Mouse (Mus musculus) liver, adult 2 months (tissue): ENCODE data around the gene Gpd2. TPM values are rescaled to one million over a fixed set of nuclear protein-coding genes. Genes with fewer than 3 reads are reported as not detected.
A peak's percentile ranks its signal among the peaks of the same experiment; 100 is the strongest.

Source experiments
- DNase-seq: peaks from one replicate; pipeline ENCODE4 v3.0.0-alpha.2; 2011; ENCODE audit warnings: low read depth, low spot score; ENCODE audit errors: extremely low read depth
- H3K27ac ChIP-seq: fragments of 200-500 bp; replicated peaks from 2 replicates; pipeline ENCODE4 v1.5.1; 2012; ENCODE audit warnings: low read depth, mild to moderate bottlenecking, control low read depth, inconsistent platforms, low read length; ENCODE audit not compliant: insufficient read depth
- H3K27me3 ChIP-seq: fragments of 200-500 bp; 2 replicates; pipeline ENCODE4 v1.6.1; 2012; ENCODE audit warnings: mild to moderate bottlenecking, moderate library complexity, low read length, inconsistent platforms; ENCODE audit not compliant: control insufficient read depth, insufficient read depth
- H3K36me3 ChIP-seq: fragments of 200-500 bp; 2 replicates; pipeline ENCODE4 v1.6.1; 2012; ENCODE audit warnings: low read length, inconsistent platforms; ENCODE audit not compliant: control insufficient read depth, insufficient read depth
- H3K4me1 ChIP-seq: fragments of 200-500 bp; 2 replicates; pipeline ENCODE4 v1.6.1; 2011; ENCODE audit warnings: low read length; ENCODE audit not compliant: control insufficient read depth, insufficient read depth
- H3K4me3 ChIP-seq: fragments of 200-500 bp; 2 replicates; pipeline ENCODE4 v1.5.1; 2011; ENCODE audit warnings: low read depth, mild to moderate bottlenecking, control low read depth, low read length, moderate library complexity; ENCODE audit not compliant: insufficient read depth
- H3K79me2 ChIP-seq: fragments of 200-500 bp; 2 replicates; pipeline ENCODE4 v1.6.1; 2012; ENCODE audit warnings: inconsistent platforms, mild to moderate bottlenecking, low read length, moderate library complexity; ENCODE audit not compliant: control insufficient read depth, insufficient read depth
- H3K9ac ChIP-seq: fragments of 200-500 bp; 2 replicates; pipeline ENCODE4 v1.6.1; 2012; ENCODE audit warnings: low read depth, mild to moderate bottlenecking, control low read depth, inconsistent platforms, low read length
- CTCF ChIP-seq: fragments of 200-500 bp; IDR thresholded peaks from 2 replicates; pipeline ENCODE4 v1.5.1; 2011; ENCODE audit warnings: low read depth, low read length, control low read depth
- POLR2A ChIP-seq: fragments of 200-500 bp; IDR thresholded peaks from 2 replicates; pipeline ENCODE4 v1.6.1; 2011; ENCODE audit warnings: low read length, control low read depth; ENCODE audit not compliant: insufficient read depth; ENCODE audit errors: extremely low read depth
- WGBS: fragments of 180-500 bp; shearing (Covaris S2); methylation state at CpG from one replicate; pipeline ENCODE4 v1.1.7; 2018; 5-methylcytosine and 5-hydroxymethylcytosine counted together
- polyA plus RNA-seq: library from polyadenylated mRNA; depleted of rRNA; stranded (reverse); fragments of >200 nt; gene quantifications from 2 replicates; pipeline ENCODE4 v1.2.3, GENCODE M21; 2012
- total RNA-seq: library from RNA; depleted of rRNA; stranded (reverse); fragments of >200 nt; gene quantifications from 2 replicates; pipeline ENCODE4 v1.2.3, GENCODE M21; 2014

Gene Gpd2
- total and polyA plus RNA-seq, 2 experiments = 7.1 to 12.3 TPM

- peak; percentile 28 for DNase-seq
- H3K27me3 ChIP-seq = no peaks in the 10 kb centered on the region
- H3K27ac ChIP-seq = no peak overlapping the region
- no peak overlapping the region for H3K4me3 ChIP-seq
- H3K4me1 ChIP-seq = peaks cover 8% of the 10 kb centered on the region
- H3K9ac ChIP-seq = no peak overlapping the region
- no peak for TF ChIP-seq POLR2A
- TF ChIP-seq CTCF = no peak
- H3K79me2 ChIP-seq = no peaks in the 10 kb centered on the region
- WGBS = 38% methylated on average over 9 of the region's 9 CpGs
- no peaks in the 10 kb centered on the region for H3K36me3 ChIP-seq
Observed at GRCm38 (mm10) chr2:57211049-57212001, 26.1 kb upstream of the Gpd2 start.

- H3K36me3 ChIP-seq = no peaks in the 10 kb centered on the region
- DNase-seq = peak; percentile 51
- no peaks in the 10 kb centered on the region for H3K79me2 ChIP-seq
- no peak overlapping the region for H3K4me3 ChIP-seq
- peaks cover 8% of the 10 kb centered on the region for H3K4me1 ChIP-seq
- TF ChIP-seq POLR2A (no peak), CTCF (no peak)
- no peak overlapping the region for H3K27ac ChIP-seq
- no peak overlapping the region for H3K9ac ChIP-seq
- no peaks in the 10 kb centered on the region for H3K27me3 ChIP-seq
- WGBS = 29% methylated on average over 4 of the region's 4 CpGs
Observed at GRCm38 (mm10) chr2:57213364-57213763, 24.1 kb upstream of the Gpd2 start.

- Histone ChIP-seq H3K9ac (no peak overlapping the region), H3K27me3 (no peaks in the 10 kb centered on the region), H3K4me1 (peaks cover 15% of the 10 kb centered on the region; the same call in 1 of the 2 replicates), H3K27ac (no peak overlapping the region), H3K4me3 (no peak overlapping the region), H3K79me2 (no peaks in the 10 kb centered on the region), H3K36me3 (no peaks in the 10 kb centered on the region)
- 49% methylated on average over 3 of the region's 3 CpGs for WGBS
- peak; percentile 24 for DNase-seq
- no peak for TF ChIP-seq POLR2A
- TF ChIP-seq CTCF = no peak
Observed at GRCm38 (mm10) chr2:57223288-57224026, 14.0 kb upstream of the Gpd2 start.

GRCm38 (mm10) chr2:57225236-57225635 is 12.2 kb upstream of the Gpd2 start:
- 23% methylated on average over 2 of the region's 2 CpGs for WGBS
- H3K79me2 ChIP-seq = no peaks in the 10 kb centered on the region
- no peak overlapping the region for H3K27ac ChIP-seq
- H3K4me3 ChIP-seq = no peak overlapping the region
- H3K4me1 ChIP-seq = peaks cover 15% of the 10 kb centered on the region; the same call in 1 of the 2 replicates
- peak; percentile 31 for DNase-seq
- H3K27me3 ChIP-seq = no peaks in the 10 kb centered on the region
- TF ChIP-seq POLR2A = no peak
- no peak for TF ChIP-seq CTCF
- no peaks in the 10 kb centered on the region for H3K36me3 ChIP-seq
- H3K9ac ChIP-seq = no peak overlapping the region

- Histone ChIP-seq H3K27ac (no peak overlapping the region), H3K9ac (no peak overlapping the region), H3K36me3 (no peaks in the 10 kb centered on the region), H3K4me3 (no peak overlapping the region), H3K79me2 (no peaks in the 10 kb centered on the region), H3K27me3 (no peaks in the 10 kb centered on the region), H3K4me1 (peaks cover 15% of the 10 kb centered on the region; the same call in 1 of the 2 replicates)
- no peak for TF ChIP-seq CTCF
- TF ChIP-seq POLR2A = no peak
- DNase-seq = peak; percentile 64
- 56% methylated on average over 3 of the region's 3 CpGs for WGBS
Observed at GRCm38 (mm10) chr2:57227425-57227824, 10.0 kb upstream of the Gpd2 start.
